Mouse (Mus musculus) kidney, postnatal 4 days (tissue): ENCODE measurements at regions not wholly inside any gene's neighbourhood (a gene's known extent, or its start where the extent isn't known, plus 50 kb on each side); places are given as distances from the start of the nearest gene placed in this dataset.

Experiments used
- DNase-seq, 2 experiments: peaks; one replicate each; pipeline ENCODE4 v3.0.0; 2021; ENCODE audit warnings: mixed read lengths in 2 of 2

DNA sequence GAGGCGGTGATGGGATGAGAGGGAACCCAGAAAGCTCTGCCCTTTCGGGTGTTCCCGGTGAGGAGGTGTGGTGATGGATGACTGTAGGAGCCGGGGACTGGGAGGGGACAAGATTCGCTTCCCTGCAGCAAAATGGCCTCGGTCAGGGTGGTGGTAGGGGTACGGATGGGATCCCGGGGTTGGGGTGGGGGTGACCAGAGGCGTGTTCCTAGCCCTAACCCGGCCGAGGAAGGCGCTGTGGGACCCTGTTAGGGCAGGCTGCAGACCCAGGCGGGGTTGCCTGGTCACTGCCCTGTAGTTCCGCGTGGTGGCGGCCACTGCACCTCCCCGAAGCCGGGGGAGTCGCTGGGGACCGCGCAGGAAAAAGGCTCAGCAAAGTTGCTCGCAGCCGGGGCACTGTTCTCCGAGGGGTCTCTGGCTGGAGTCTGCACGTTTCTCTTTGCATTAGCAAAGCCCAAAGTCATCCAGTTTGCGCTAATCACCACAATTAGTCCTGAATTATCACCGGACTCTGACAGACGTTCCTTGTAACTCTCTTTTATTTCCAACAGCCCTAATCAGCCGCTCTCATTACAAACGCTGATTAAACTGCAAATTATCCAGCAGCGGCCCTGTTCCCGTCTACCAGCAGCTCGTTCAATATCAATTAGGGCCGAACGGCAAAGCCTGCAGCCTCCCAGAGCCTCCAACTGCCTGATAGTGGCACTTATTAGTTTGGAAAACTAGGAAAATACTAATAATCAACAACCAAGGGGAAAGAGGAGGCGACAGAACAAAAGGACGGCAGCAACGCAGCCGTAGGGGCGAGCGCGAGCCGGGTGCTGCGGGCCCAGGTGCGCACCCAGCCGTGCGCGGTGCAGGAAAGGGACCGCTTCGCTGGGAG is 78.8 kb upstream of the Tbca start:
- peak; percentile 56 to 67 for DNase-seq

DNA sequence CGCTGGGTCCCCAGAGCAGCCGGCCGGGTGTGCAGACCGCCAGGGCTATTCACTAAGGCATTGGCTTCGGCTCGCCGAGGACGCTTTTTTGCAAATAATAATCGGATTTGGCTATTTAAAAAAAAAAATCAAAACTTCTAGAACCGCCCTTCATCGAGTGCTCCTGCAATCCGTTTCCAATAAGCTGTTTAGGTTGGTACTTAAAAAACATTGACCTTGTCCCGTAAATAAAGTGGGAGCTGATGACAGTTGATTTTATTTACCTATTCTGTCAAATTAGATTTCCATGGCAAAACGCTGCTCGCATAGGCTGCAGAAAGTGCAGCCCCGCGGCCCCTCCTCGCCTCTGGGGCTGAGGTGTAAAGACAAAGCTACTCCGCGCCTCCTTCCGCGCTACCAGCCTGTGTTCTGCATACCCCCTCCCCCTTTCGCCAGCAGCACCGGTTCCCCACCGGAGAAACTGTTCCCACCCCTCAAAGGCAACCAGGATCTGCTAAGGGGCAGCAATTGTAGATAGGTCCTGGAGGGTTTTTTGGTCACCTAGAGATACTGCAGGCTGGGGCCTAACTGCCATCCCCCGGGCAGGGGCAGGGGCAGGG is 78.0 kb upstream of the Tbca start:
- DNase-seq, result peak in 1 of 2 experiments; percentile 11

DNA sequence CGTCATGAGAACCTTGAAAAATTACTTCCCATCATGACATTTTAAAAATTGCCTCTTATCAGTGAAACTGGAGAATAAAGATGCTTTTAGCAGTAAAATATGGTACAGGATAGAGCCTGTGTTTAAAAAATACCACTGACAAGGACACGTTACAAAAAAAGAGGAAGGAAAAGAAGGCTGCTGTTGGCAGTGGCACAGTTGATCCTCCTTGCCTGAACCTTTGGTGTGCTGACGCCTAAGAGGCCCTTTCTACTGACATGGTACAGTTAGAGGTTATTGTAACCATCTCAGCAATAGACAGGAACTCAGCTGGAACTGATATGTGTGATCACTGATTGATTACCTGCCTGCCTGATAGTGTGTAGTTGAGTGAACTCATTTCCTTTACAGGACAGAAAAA is 75.3 kb upstream of the Tbca start:
- DNase-seq, result no peak

DNA sequence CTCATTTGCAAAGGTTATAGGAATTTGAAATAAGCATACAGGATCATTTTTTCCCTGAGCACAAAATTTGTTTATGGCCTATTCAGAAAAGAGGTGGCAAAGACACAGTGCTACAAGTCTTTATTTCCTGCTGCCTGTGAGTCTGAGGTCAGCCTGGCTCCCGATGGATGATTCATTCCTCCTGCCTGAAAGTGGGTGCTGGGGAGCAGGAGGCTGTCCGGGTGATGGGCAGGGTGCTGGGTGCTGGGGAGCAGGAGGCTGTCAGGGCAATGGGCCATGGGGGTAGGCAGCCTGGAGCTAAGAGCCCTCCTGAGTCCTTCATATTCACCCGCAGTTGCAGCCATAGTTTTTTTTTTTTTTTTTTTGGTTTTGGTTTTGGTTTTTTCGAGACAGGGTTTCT is 67.1 kb upstream of the Tbca start:
- no peak for DNase-seq
